Mouse (Mus musculus) Patski (cell line): Measurements from ENCODE around the gene Mtch1. TPM values are rescaled to one million over a fixed set of nuclear protein-coding genes. Genes with fewer than 3 reads are reported as not detected.
"Not testable (repeated sequence)": the region's sequence is repeated elsewhere in the genome, so short reads cannot be mapped to it uniquely, and the experiment has no call there.

Source experiments
- ATAC-seq: fragments of 100-300 bp; one replicate; pipeline ENCODE4 v1.8.0; 2021
- CTCF ChIA-PET: fragments of 350-600 bp; sonication (Branson Sonifier 250); formaldehyde crosslinking; loops from one replicate; lab custom pipeline; 2022; ENCODE audit warnings: inconsistent platforms; lab: Charles Lee
- POLR2A ChIA-PET: fragments of 350-600 bp; sonication (Branson Sonifier 250); formaldehyde crosslinking; loops from one replicate; lab custom pipeline; 2022; ENCODE audit warnings: antibody characterized with exemption, inconsistent platforms; lab: Charles Lee
- DNase-seq: peaks from one replicate; pipeline ENCODE4 v3.0.0-alpha.2; 2011; ENCODE audit warnings: low read depth, low spot score
- H3K27me3 ChIP-seq: fragments of 371-371 bp; one replicate; pipeline ENCODE4 v1.5.1; 2021
- CTCF ChIP-seq: fragments of 100-300 bp; IDR thresholded peaks from one replicate; pipeline ENCODE4 v1.5.1; 2021
- in situ Hi-C: fragments of 300-500 bp; cut with MboI; formaldehyde crosslinking; loops from 3 replicates; pipeline ENCODE4 v1.11.1; 2018; ENCODE audit warnings: low pct_unique_long_range_greater_than_20kb, mixed read lengths
- polyA plus RNA-seq: library from polyadenylated mRNA; unstranded; gene quantifications from one replicate; pipeline ENCODE4 v1.2.3, GENCODE M21; 2021

Mtch1 gene
- 349 TPM for polyA plus RNA-seq

GRCm38 (mm10) chr17:29347645-29348256 is at the start of gene Mtch1:
TSS of gene Mtch1 (minus strand) at chr17:29347934.
- peak; percentile 86 for ATAC-seq
- in situ Hi-C loops = no loop called here
- ChIA-PET CTCF (interaction anchor here (1.0 to 2.6 kb wide), 5 partner anchors 9 to 88 kb away, joined by 3 to 12 read pairs (median 4); partner anchors contain the start of gene BC004004), POLR2A (interaction anchor here (0.5 to 2.5 kb wide), 5 partner anchors 8 to 241 kb away, joined by 3 to 11 read pairs (median 3); no protein-coding TSS in a partner anchor)
- no peak for TF ChIP-seq CTCF
- peak; percentile 77 for DNase-seq
- H3K27me3 ChIP-seq = no peaks in the 10 kb centered on the region

GRCm38 (mm10) chr17:29396821-29397242 is 49.1 kb upstream of the Mtch1 start:
- in situ Hi-C loops = loop anchor here (5.0 kb wide), 1 partner anchor 95 kb away; the partner anchor contains the start of gene Pim1
- POLR2A ChIA-PET = interaction anchor here (0.8 kb wide), 1 partner anchor 94 kb away, joined by 4 read pairs; the partner anchor contains the start of gene Pim1
- ATAC-seq = peak; percentile 36
- peak; percentile 24 for DNase-seq
- peak; percentile 98 for TF ChIP-seq CTCF
- CTCF ChIA-PET = interaction anchor here (0.6 to 2.9 kb wide), 13 partner anchors 9 to 120 kb away, joined by 3 to 15 read pairs (median 4); no protein-coding TSS in a partner anchor
- H3K27me3 ChIP-seq = no peaks in the 10 kb centered on the region

GRCm38 (mm10) chr17:29396056-29396799 is 48.5 kb upstream of the Mtch1 start:
- H3K27me3 ChIP-seq = no peaks in the 10 kb centered on the region
- ChIA-PET CTCF (interaction anchor here (0.9 to 2.9 kb wide), 10 partner anchors 8 to 120 kb away, joined by 3 to 14 read pairs (median 4); no protein-coding TSS in a partner anchor), POLR2A (no interaction called here)
- no peak for TF ChIP-seq CTCF
- ATAC-seq (no peak), DNase-seq (no peak)
- in situ Hi-C loops = loop anchor here (5.0 kb wide), 1 partner anchor 96 kb away; the partner anchor contains the start of gene Pim1

GRCm38 (mm10) chr17:29395381-29395780 is 47.6 kb upstream of the Mtch1 start:
- ATAC-seq = no peak
- H3K27me3 ChIP-seq = no peaks in the 10 kb centered on the region
- DNase-seq = no peak
- POLR2A ChIA-PET = no interaction called here
- CTCF ChIA-PET = interaction anchor here (0.8 to 2.3 kb wide), 5 partner anchors 9 to 111 kb away, joined by 3 to 8 read pairs (median 5); no protein-coding TSS in a partner anchor
- no peak for TF ChIP-seq CTCF
- in situ Hi-C loops = loop anchor here (5.0 kb wide), 1 partner anchor 97 kb away; the partner anchor contains the start of gene Pim1

- POLR2A ChIA-PET, ATAC-seq, H3K27me3 ChIP-seq, DNase-seq: not testable (repeated sequence)
- in situ Hi-C loops = loop anchor here (5.0 kb wide), 1 partner anchor 98 kb away; the partner anchor contains the start of gene Pim1
- CTCF ChIA-PET = interaction anchor here (0.8 to 1.7 kb wide), 4 partner anchors 24 to 112 kb away, joined by 3 to 7 read pairs (median 3); no protein-coding TSS in a partner anchor
Observed at GRCm38 (mm10) chr17:29394761-29395160, 47.0 kb upstream of the Mtch1 start.

GRCm38 (mm10) chr17:29394106-29394760 is 46.5 kb upstream of the Mtch1 start:
- in situ Hi-C loops = no loop called here
- no peak for ATAC-seq
- no peaks in the 10 kb centered on the region for H3K27me3 ChIP-seq
- peak; percentile 31 for DNase-seq
- CTCF ChIA-PET = interaction anchor here (1.0 to 1.7 kb wide), 5 partner anchors 10 to 110 kb away, joined by 3 to 7 read pairs (median 3); no protein-coding TSS in a partner anchor
- TF ChIP-seq CTCF = no peak
- POLR2A ChIA-PET = no interaction called here

DNA sequence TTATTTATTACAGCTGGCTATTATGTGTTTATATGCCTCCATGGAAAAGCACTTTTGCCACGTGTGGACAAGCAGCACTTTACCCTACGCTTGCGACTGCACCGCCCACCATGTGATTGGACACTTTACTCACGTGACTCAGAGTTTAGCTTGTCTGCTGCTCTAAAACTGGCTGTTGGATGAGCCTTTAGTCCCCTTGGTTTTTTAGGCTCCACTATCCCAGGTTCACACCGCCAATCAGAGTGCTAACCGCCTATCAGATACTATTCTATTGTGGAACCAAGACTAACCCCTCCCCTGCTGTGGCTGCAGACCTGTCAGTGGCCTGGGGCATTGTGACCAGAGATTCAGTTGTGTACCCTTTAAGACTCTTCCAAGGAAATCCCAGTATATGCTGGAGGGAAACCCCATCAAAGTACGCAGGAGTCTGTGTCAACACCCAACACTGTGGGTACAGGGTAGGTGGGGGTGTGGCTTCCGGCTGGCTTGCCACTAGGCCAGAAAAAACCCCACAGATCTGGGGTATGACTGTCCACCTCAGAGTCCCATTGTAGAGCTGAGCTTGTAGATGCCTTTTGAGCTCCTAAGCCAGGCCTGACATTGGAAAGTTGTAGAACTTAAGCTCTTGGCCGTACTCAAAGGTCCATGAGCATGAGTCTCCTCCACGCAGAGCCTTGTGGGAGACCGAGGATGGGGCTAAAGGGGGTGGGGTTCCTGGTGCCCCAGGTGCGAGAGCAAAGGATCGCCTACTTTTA is 45.8 kb upstream of the Mtch1 start:
- CTCF ChIA-PET = interaction anchor here (1.0 to 1.7 kb wide), 4 partner anchors 11 to 111 kb away, joined by 3 to 7 read pairs (median 4); no protein-coding TSS in a partner anchor
- no peak for DNase-seq
- no peak for ATAC-seq
- TF ChIP-seq CTCF = no peak
- in situ Hi-C loops = no loop called here
- POLR2A ChIA-PET = no interaction called here
- H3K27me3 ChIP-seq = no peaks in the 10 kb centered on the region

- H3K27me3 ChIP-seq = no peaks in the 10 kb centered on the region
- ATAC-seq = no peak
- TF ChIP-seq CTCF = no peak
- no peak for DNase-seq
- POLR2A ChIA-PET = interaction anchor here (0.7 kb wide), 3 partner anchors 81 to 191 kb away, joined by 4 to 5 read pairs (median 4); no protein-coding TSS in a partner anchor
- in situ Hi-C loops = no loop called here
- CTCF ChIA-PET = no interaction called here
Observed at GRCm38 (mm10) chr17:29391280-29391679, 43.5 kb upstream of the Mtch1 start.

GRCm38 (mm10) chr17:29388978-29389377 is 41.2 kb upstream of the Mtch1 start:
- ChIA-PET POLR2A (no interaction called here), CTCF (interaction anchor here (1.0 to 1.5 kb wide), 2 partner anchors 18 to 104 kb away, joined by 3 to 4 read pairs; no protein-coding TSS in a partner anchor)
- DNase-seq (no peak), ATAC-seq (no peak)
- H3K27me3 ChIP-seq = no peaks in the 10 kb centered on the region
- TF ChIP-seq CTCF = no peak
- in situ Hi-C loops = no loop called here
